Mouse (Mus musculus) CH12.LX (cell line): ENCODE data around the gene Ubash3b. TPM values are rescaled to one million over a fixed set of nuclear protein-coding genes. Genes with fewer than 3 reads are reported as not detected.

Experiments used
- DNase-seq: peaks from one replicate; pipeline ENCODE4 v3.0.0-alpha.2; 2013; ENCODE audit errors: extremely low read depth
- H3K27ac ChIP-seq: 2 replicates; pipeline ENCODE4 v1.5.1; 2012; ENCODE audit warnings: low read depth, mild to moderate bottlenecking, control low read depth, moderate library complexity; ENCODE audit not compliant: insufficient read depth
- H3K27me3 ChIP-seq: replicated peaks from 2 replicates; pipeline ENCODE3; 2012; ENCODE audit warnings: inconsistent platforms
- H3K36me3 ChIP-seq, 2 experiments: replicated peaks in 1 of 2; 2 replicates each; pipeline versions ENCODE3 to v1.6.1; 2012; ENCODE audit warnings: inconsistent platforms in 1 of 2, low read length in 1 of 2, mild to moderate bottlenecking in 1 of 2, mixed read lengths in 1 of 2, moderate library complexity in 1 of 2; ENCODE audit not compliant: control insufficient read depth in 1 of 2, insufficient read depth in 1 of 2
- H3K4me1 ChIP-seq, 2 experiments: 2 replicates each; pipeline ENCODE4 v1.6.1; 2012; ENCODE audit warnings: inconsistent platforms in 1 of 2, moderate library complexity in 1 of 2; ENCODE audit not compliant: insufficient read depth in 2 of 2, control insufficient read depth in 1 of 2
- H3K4me2 ChIP-seq: 2 replicates; pipeline ENCODE4 v1.6.1; 2012; ENCODE audit warnings: low read depth, mild to moderate bottlenecking, control low read depth; ENCODE audit not compliant: poor library complexity, insufficient read depth, severe bottlenecking
- H3K4me3 ChIP-seq, 3 experiments: fragments of 150-350 bp in 1 of 3; sonication (generic) in 1 of 3; replicated peaks in 1 of 3; 2 replicates each; pipeline versions ENCODE3 to v1.5.1; 2011 to 2012; ENCODE audit warnings: low read depth in 2 of 3, low read length in 2 of 3, mild to moderate bottlenecking in 2 of 3, moderate library complexity in 2 of 3, control low read depth in 1 of 3, improper control_type of control experiment in 1 of 3, inconsistent platforms in 1 of 3, mixed read lengths in 1 of 3; ENCODE audit not compliant: poor library complexity in 1 of 3
- H3K79me2 ChIP-seq: replicated peaks from 2 replicates; pipeline ENCODE4 v1.6.1; 2012; ENCODE audit warnings: mild to moderate bottlenecking, moderate library complexity; ENCODE audit not compliant: control insufficient read depth, poor library complexity, insufficient read depth, severe bottlenecking; ENCODE audit errors: extremely low read depth
- H3K9ac ChIP-seq: 2 replicates; pipeline ENCODE4 v1.6.1; 2012; ENCODE audit warnings: low read depth, mild to moderate bottlenecking, control low read depth, moderate library complexity; ENCODE audit not compliant: insufficient read depth
- H3K9me3 ChIP-seq: replicated peaks from 2 replicates; pipeline ENCODE3; 2012; ENCODE audit warnings: low read length, inconsistent platforms, mixed read lengths
- BHLHE40 ChIP-seq: IDR thresholded peaks from 2 replicates; pipeline ENCODE4 v1.6.1; 2011; ENCODE audit warnings: mild to moderate bottlenecking, low read depth, low read length, improper control_type of control experiment
- CHD2 ChIP-seq: IDR thresholded peaks from 2 replicates; pipeline ENCODE4 v1.6.1; 2011; ENCODE audit warnings: low read length, improper control_type of control experiment
- CTCF ChIP-seq, 2 experiments: IDR thresholded peaks in 1 of 2; conservative IDR thresholded peaks in 1 of 2; 2 replicates each; pipeline ENCODE4 v1.5.1; 2011 to 2012; ENCODE audit warnings: low read depth in 2 of 2, low read length in 2 of 2, improper control_type of control experiment in 1 of 2, inconsistent platforms in 1 of 2, mild to moderate bottlenecking in 1 of 2, moderate library complexity in 1 of 2
- EP300 ChIP-seq: IDR thresholded peaks from 2 replicates; pipeline ENCODE4 v1.6.1; 2011; ENCODE audit warnings: low read length, improper control_type of control experiment
- GABPA ChIP-seq: IDR thresholded peaks from 2 replicates; pipeline ENCODE4 v1.6.1; 2012; ENCODE audit warnings: low read depth, low read length, improper control_type of control experiment, inconsistent platforms; ENCODE audit not compliant: insufficient replicate concordance
- HCFC1 ChIP-seq: IDR thresholded peaks from 2 replicates; pipeline ENCODE4 v1.6.1; 2012; ENCODE audit warnings: low read depth, mild to moderate bottlenecking, inconsistent platforms, low read length, improper control_type of control experiment
- IRF4 ChIP-seq: IDR thresholded peaks from 2 replicates; pipeline ENCODE4 v1.6.1; 2014; ENCODE audit warnings: low read depth, mild to moderate bottlenecking, inconsistent platforms, low read length, improper control_type of control experiment
- JUN ChIP-seq: IDR thresholded peaks from 2 replicates; pipeline ENCODE4 v1.6.1; 2011; ENCODE audit warnings: low read depth, mild to moderate bottlenecking, low read length, improper control_type of control experiment, moderate library complexity; ENCODE audit not compliant: insufficient read depth
- JUND ChIP-seq: conservative IDR thresholded peaks from 2 replicates; pipeline ENCODE4 v1.6.1; 2011; ENCODE audit warnings: low read depth, low read length, improper control_type of control experiment
- KAT2A ChIP-seq: IDR thresholded peaks from 2 replicates; pipeline ENCODE4 v1.6.1; 2012; ENCODE audit warnings: low read length, improper control_type of control experiment, inconsistent platforms; ENCODE audit not compliant: insufficient replicate concordance
- MAX ChIP-seq: IDR thresholded peaks from 2 replicates; pipeline ENCODE4 v1.6.1; 2011; ENCODE audit warnings: low read length, improper control_type of control experiment
- MAZ ChIP-seq: IDR thresholded peaks from 2 replicates; pipeline ENCODE4 v1.6.1; 2012; ENCODE audit warnings: low read depth, mild to moderate bottlenecking, inconsistent platforms, low read length, improper control_type of control experiment, moderate library complexity
- MXI1 ChIP-seq: IDR thresholded peaks from 2 replicates; pipeline ENCODE4 v1.6.1; 2011; ENCODE audit warnings: mild to moderate bottlenecking, low read depth, low read length, improper control_type of control experiment
- MYC ChIP-seq: IDR thresholded peaks from 2 replicates; pipeline ENCODE4 v1.6.1; 2011; ENCODE audit warnings: low read depth, mild to moderate bottlenecking, improper control_type of control experiment, low read length
- NRF1 ChIP-seq: IDR thresholded peaks from 2 replicates; pipeline ENCODE4 v1.6.1; 2014; ENCODE audit warnings: low read depth, mild to moderate bottlenecking, inconsistent platforms, low read length, improper control_type of control experiment, moderate library complexity
- PAX5 ChIP-seq: IDR thresholded peaks from 2 replicates; pipeline ENCODE4 v1.6.1; 2012; ENCODE audit warnings: low read length, inconsistent platforms, mixed read lengths
- POLR2A ChIP-seq: IDR thresholded peaks from 2 replicates; pipeline ENCODE4 v1.6.1; 2011; ENCODE audit warnings: low read depth, mild to moderate bottlenecking, improper control_type of control experiment, low read length
- POLR2AphosphoS2 ChIP-seq: IDR thresholded peaks from 2 replicates; pipeline ENCODE4 v1.6.1; 2011; ENCODE audit warnings: low read depth, low read length, improper control_type of control experiment
- RCOR1 ChIP-seq: conservative IDR thresholded peaks from 2 replicates; pipeline ENCODE4 v1.6.1; 2012; ENCODE audit warnings: low read depth, mild to moderate bottlenecking, inconsistent platforms, low read length, improper control_type of control experiment
- SMC3 ChIP-seq: IDR thresholded peaks from 2 replicates; pipeline ENCODE4 v1.6.1; 2011; ENCODE audit warnings: low read depth, low read length, improper control_type of control experiment
- TBP ChIP-seq: conservative IDR thresholded peaks from 2 replicates; pipeline ENCODE4 v1.6.1; 2011; ENCODE audit warnings: low read depth, low read length, improper control_type of control experiment
- UBTF ChIP-seq: IDR thresholded peaks from 2 replicates; pipeline ENCODE4 v1.6.1; 2012; ENCODE audit warnings: low read depth, mild to moderate bottlenecking, inconsistent platforms, low read length, improper control_type of control experiment, moderate library complexity
- USF1 ChIP-seq: IDR thresholded peaks from 2 replicates; pipeline ENCODE4 v1.6.1; 2014; ENCODE audit warnings: low read depth, mild to moderate bottlenecking, inconsistent platforms, low read length, improper control_type of control experiment
- ZKSCAN1 ChIP-seq: IDR thresholded peaks from 2 replicates; pipeline ENCODE4 v1.6.1; 2012; ENCODE audit warnings: low read depth, inconsistent platforms, low read length, improper control_type of control experiment, borderline replicate concordance
- dilution Hi-C: fragments of 300-500 bp; cut with MboI; formaldehyde crosslinking; loops from 2 replicates; pipeline ENCODE4 v1.14.3; 2020; ENCODE audit warnings: low sequenced_read_pairs; ENCODE audit not compliant: extremely low pct_unique_long_range_greater_than_20kb, extremely low pct_ligation_motif_present
- in situ Hi-C: fragments of 300-500 bp; cut with MboI; formaldehyde crosslinking; loops from 3 replicates; pipeline ENCODE4 v1.14.3; 2019; ENCODE audit warnings: low sequenced_read_pairs, low pct_ligation_motif_present, low pct_unique_long_range_greater_than_20kb, mixed read lengths
- polyA plus RNA-seq: library from polyadenylated mRNA; unstranded; fragments of >175 nt; gene quantifications from 2 replicates; pipeline ENCODE4 v1.2.1, GENCODE M21; 2012; ENCODE audit warnings: low read depth; ENCODE audit not compliant: insufficient read length
- total RNA-seq, 2 experiments: library from RNA; depleted of rRNA; stranded (reverse); fragments of 300-350 nt in 1 of 2; fragments of >200 nt in 1 of 2; gene quantifications; 2 replicates each; pipeline ENCODE4 v1.2.3; 2012 to 2014

Gene Ubash3b
- total and polyA plus RNA-seq, 3 experiments = 2.8 to 4.6 (median 4.2) TPM

DNA sequence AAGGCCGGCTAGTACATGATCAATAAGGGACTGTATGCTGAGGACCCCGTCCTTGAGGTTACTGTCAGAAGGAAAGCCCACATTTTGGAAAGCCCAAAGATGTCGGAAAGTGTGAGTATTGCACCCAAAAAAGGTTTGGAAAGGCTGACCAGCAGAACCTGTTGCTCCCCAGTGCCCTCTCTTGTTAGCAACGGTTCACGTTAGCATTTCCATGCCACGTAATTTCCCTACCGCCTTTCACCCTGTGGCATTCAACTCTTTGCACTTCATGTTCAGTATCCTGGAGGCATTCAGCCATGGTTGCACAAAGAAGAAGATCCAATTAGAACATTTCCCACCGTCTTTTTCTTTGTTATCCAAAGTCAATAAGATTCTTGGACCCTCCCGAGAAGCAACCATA is 47.1 kb downstream of the Ubash3b start (continued):
- TF ChIP-seq USF1 (no peak), UBTF (no peak), CTCF (conservative IDR thresholded peaks at IDR 0.05 in 1 of 2, IDR thresholded peaks at IDR 0.05 in 1 of 2; ENCODE audit: low read depth in 2 of 2, low read length in 2 of 2) (peak in 1 of 2 experiments; percentile 58; a peak in 2 of 4 replicates), POLR2A (no peak), EP300 (peak; percentile 86), KAT2A (no peak), BHLHE40 (peak; percentile 80), MAX (peak; percentile 74; the same call in 1 of the 2 replicates), NRF1 (0 out of 2 replicates have a peak, but pooled peaks have one; percentile 19), JUND (peak; percentile 91), RCOR1 (0 out of 2 replicates have a peak, but pooled peaks have one; percentile 54), GABPA (no peak), HCFC1 (no peak), POLR2AphosphoS2 (no peak), MXI1 (no peak), MAZ (peak; percentile 26; the same call in 1 of the 2 replicates), CHD2 (0 out of 2 replicates have a peak, but pooled peaks have one; percentile 41), ZKSCAN1 (no peak)

DNA sequence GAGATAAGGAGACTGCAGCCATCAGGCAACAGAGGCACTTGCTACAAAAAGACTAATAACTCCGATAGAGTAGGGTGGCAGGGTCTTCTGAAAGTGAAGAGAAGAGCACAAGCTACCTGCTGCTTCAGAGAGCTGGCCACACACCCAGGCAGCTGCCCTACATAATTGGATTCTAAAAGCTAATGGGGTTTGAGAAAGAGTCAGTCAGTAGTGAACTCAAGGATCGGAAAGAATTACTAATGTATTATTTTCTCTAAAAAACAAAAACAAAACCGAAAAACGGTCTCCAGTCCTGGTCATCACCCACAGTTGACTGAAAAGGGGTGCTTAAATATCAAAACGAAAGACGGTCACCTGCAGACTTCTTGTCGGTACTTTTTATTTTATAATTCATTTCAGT is 51.7 kb downstream of the Ubash3b start:
- TF ChIP-seq EP300 (peak; percentile 48; the same call in 1 of the 2 replicates), SMC3 (no peak), IRF4 (peak; percentile 44; the same call in 1 of the 2 replicates), PAX5 (no peak), BHLHE40 (peak; percentile 30; the same call in 1 of the 2 replicates), JUN (peak; percentile 72), TBP (no peak), MYC (0 out of 2 replicates have a peak, but pooled peaks have one; percentile 14), JUND (peak; percentile 76)
- no peak for DNase-seq
- H3K36me3 ChIP-seq = no peaks in the 10 kb centered on the region
- no peak overlapping the region for H3K9ac ChIP-seq
- H3K27ac ChIP-seq = no peak overlapping the region
- H3K27me3 ChIP-seq = no peaks in the 10 kb centered on the region
- no peaks in the 10 kb centered on the region for H3K79me2 ChIP-seq
- in situ Hi-C loops = loop anchor here (10.0 kb wide), 1 partner anchor 55 kb away; the partner anchor contains the start of gene Ubash3b
- H3K4me1 ChIP-seq = peaks cover 32 to 48% of the 10 kb centered on the region in 2 experiments
- H3K9me3 ChIP-seq = peaks cover 3% of the 10 kb centered on the region
- H3K4me2 ChIP-seq = 0 out of 2 replicates have a peak overlapping the region, but pooled peaks have one; percentile 3
- dilution Hi-C loops = no loop called here
- H3K4me3 ChIP-seq = no peak overlapping the region
